In genomic region chr8:121621879-121622278, GRCm38 (mm10) we compare ENCODE assay signal across 22 mouse cellular contexts. TPM values are rescaled to one million over a fixed set of nuclear protein-coding genes. Genes with fewer than 3 reads are reported as not detected.
DNase-seq lines count a peak whose midpoint lies in the region; ATAC-seq and TF ChIP-seq lines count a peak whose summit lies in the region.
"Had no signal": no experiment of that assay in that cellular context is flagged by ENCODE, and none has a peak within 500 bp of the region (broad histone marks: within the 10 kb centered on the region; RNA-seq: fewer than 3 reads in every experiment).

No protein-coding gene starts in this region.

- H3K9me3 ChIP-seq in heart, embryonic 13.5 days: no peaks in the 10 kb centered on the region
- H3K9me3 ChIP-seq in midbrain, postnatal 0 days (ENCODE audit: low read length): no peaks in the 10 kb centered on the region
- H3K9me3 ChIP-seq in midbrain, embryonic 11.5 days (ENCODE audit: control insufficient read depth, low read length): no peaks in the 10 kb centered on the region
- H3K9me3 ChIP-seq in stomach, postnatal 0 days (ENCODE audit: control insufficient read depth, low read length): no peaks in the 10 kb centered on the region
- H3K9me3 ChIP-seq: embryonic facial prominence, embryonic 10.5 days; G1E; hindbrain, embryonic 15.5 days; limb, embryonic 12.5 days; neural tube, embryonic 12.5 days; stomach, embryonic 15.5 days had no signal

- H3K4me1 ChIP-seq in heart, embryonic 13.5 days: peaks cover 88% of the 10 kb centered on the region
- H3K4me1 ChIP-seq in midbrain, postnatal 0 days (ENCODE audit: insufficient read depth, low read length): peaks cover 5% of the 10 kb centered on the region; the same call in 1 of the 2 replicates
- no peaks in the 10 kb centered on the region for H3K4me1 ChIP-seq in midbrain, embryonic 11.5 days (ENCODE audit: control insufficient read depth, insufficient read depth, low read length)
- peaks cover 14% of the 10 kb centered on the region for H3K4me1 ChIP-seq in stomach, postnatal 0 days (replicated peaks; ENCODE audit: control insufficient read depth, insufficient read depth)

- peak overlapping the region; percentile 88; the same call in 1 of the 2 replicates for H3K27ac ChIP-seq in heart, embryonic 13.5 days (replicated peaks)
- peak overlapping the region; percentile 82 for H3K27ac ChIP-seq in layer of hippocampus, adult 2 months
- H3K27ac ChIP-seq in midbrain, postnatal 0 days (ENCODE audit: low read depth, low read length): no peak overlapping the region
- H3K27ac ChIP-seq in midbrain, embryonic 11.5 days (ENCODE audit: low read depth, low read length): no peak overlapping the region
- no peak overlapping the region for H3K27ac ChIP-seq in stomach, postnatal 0 days (replicated peaks)
- H3K27ac ChIP-seq: hindbrain, embryonic 15.5 days; limb, embryonic 12.5 days; neural tube, embryonic 12.5 days; stomach, embryonic 15.5 days had no signal

- no peaks in the 10 kb centered on the region for H3K27me3 ChIP-seq in heart, embryonic 13.5 days (replicated peaks)
- no peaks in the 10 kb centered on the region for H3K27me3 ChIP-seq in midbrain, postnatal 0 days (ENCODE audit: insufficient read depth, low read length)
- H3K27me3 ChIP-seq in midbrain, embryonic 11.5 days (ENCODE audit: control insufficient read depth, insufficient read depth, low read length): no peaks in the 10 kb centered on the region
- no peaks in the 10 kb centered on the region for H3K27me3 ChIP-seq in stomach, postnatal 0 days (ENCODE audit: control insufficient read depth, insufficient read depth, low read length)
- H3K27me3 ChIP-seq: hindbrain, embryonic 15.5 days; limb, embryonic 12.5 days; neural tube, embryonic 12.5 days; stomach, embryonic 15.5 days had no signal

- H3K36me3 ChIP-seq in heart, embryonic 13.5 days: peaks cover 17% of the 10 kb centered on the region
- H3K36me3 ChIP-seq in midbrain, postnatal 0 days (ENCODE audit: insufficient read depth, low read length): peaks cover 25% of the 10 kb centered on the region
- peaks cover 4% of the 10 kb centered on the region for H3K36me3 ChIP-seq in midbrain, embryonic 11.5 days (ENCODE audit: control insufficient read depth, insufficient read depth, low read length)
- H3K36me3 ChIP-seq in stomach, postnatal 0 days (ENCODE audit: control insufficient read depth, insufficient read depth, low read length): peaks cover 1% of the 10 kb centered on the region; the same call in 1 of the 2 replicates
- H3K36me3 ChIP-seq: G1E had no signal

- peak; percentile 61 for TF ChIP-seq CTCF in layer of hippocampus, adult 2 months (conservative IDR thresholded peaks at IDR 0.05)
- peak; percentile 40 for TF ChIP-seq CTCF in midbrain, postnatal 0 days (IDR thresholded peaks at IDR 0.05)
- TF ChIP-seq CTCF in stomach, postnatal 0 days (IDR thresholded peaks at IDR 0.05; ENCODE audit: low read depth): peak; percentile 50

- DNase-seq in heart, postnatal 4 days: no peak
- no peak for DNase-seq in layer of hippocampus, adult 2 months (ENCODE audit: low spot score in 2 of 2)
- no peak for DNase-seq in layer of hippocampus, postnatal 25 days (ENCODE audit: extremely low spot score in 1 of 2, low spot score in 1 of 2)
- no peak for DNase-seq in midbrain, postnatal 0 days (ENCODE audit: low spot score)
- DNase-seq in midbrain, embryonic 11.5 days (ENCODE audit: low spot score, missing footprints): no peak
- DNase-seq in stomach, postnatal 0 days (ENCODE audit: low spot score): no peak
- no peak for DNase-seq in yolk sac, embryonic 10.5 days (ENCODE audit: low spot score)
- DNase-seq: cerebellum, adult 11 months; cerebellum, postnatal 14 days; heart, adult 18-20 months; heart, postnatal 14 days; kidney, adult 18-20 months; thymus, postnatal 14 days had no signal

- ATAC-seq in heart, embryonic 13.5 days (ENCODE audit: extremely low read depth, insufficient number of reproducible peaks, low FRiP score, low TSS enrichment): no peak
- ATAC-seq in midbrain, postnatal 0 days (ENCODE audit: low FRiP score): no peak
- ATAC-seq in midbrain, embryonic 11.5 days (ENCODE audit: low FRiP score): no peak
- ATAC-seq in stomach, postnatal 0 days (ENCODE audit: low FRiP score, low TSS enrichment): no peak
- ATAC-seq: forebrain, embryonic 16.5 days had no signal

- TF ChIP-seq EP300 in stomach, postnatal 0 days (optimal IDR thresholded peaks at IDR 0.05): no peak

- 52% methylated on average over 1 of the region's 1 CpGs for WGBS in heart, embryonic 13.5 days
- WGBS in midbrain, postnatal 0 days: 55% methylated on average over 1 of the region's 1 CpGs
- WGBS in midbrain, embryonic 11.5 days: 58% methylated on average over 1 of the region's 1 CpGs
- WGBS in stomach, postnatal 0 days: 54% methylated on average over 1 of the region's 1 CpGs

- H3K4me3 ChIP-seq in heart, embryonic 13.5 days: no peak overlapping the region
- H3K4me3 ChIP-seq in layer of hippocampus, adult 2 months: no peak overlapping the region
- H3K4me3 ChIP-seq in midbrain, postnatal 0 days (ENCODE audit: low read depth, low read length): no peak overlapping the region
- no peak overlapping the region for H3K4me3 ChIP-seq in midbrain, embryonic 11.5 days (ENCODE audit: low read depth, low read length)
- H3K4me3 ChIP-seq in stomach, postnatal 0 days (ENCODE audit: low read depth, low read length): no peak overlapping the region
- H3K4me3 ChIP-seq: embryonic facial prominence, embryonic 10.5 days; hindbrain, embryonic 15.5 days; limb, embryonic 12.5 days; neural tube, embryonic 12.5 days; stomach, embryonic 15.5 days had no signal

- no peak overlapping the region for H3K4me2 ChIP-seq in heart, embryonic 13.5 days
- H3K4me2 ChIP-seq in midbrain, postnatal 0 days (ENCODE audit: low read depth, low read length, poor library complexity, severe bottlenecking): no peak overlapping the region
- H3K4me2 ChIP-seq in midbrain, embryonic 11.5 days: no peak overlapping the region
- H3K4me2 ChIP-seq in stomach, postnatal 0 days (replicated peaks; ENCODE audit: low read depth): no peak overlapping the region
- H3K4me2 ChIP-seq: hindbrain, embryonic 15.5 days; limb, embryonic 12.5 days; neural tube, embryonic 12.5 days; stomach, embryonic 15.5 days had no signal

- H3K9ac ChIP-seq in heart, embryonic 13.5 days: no peak overlapping the region
- no peak overlapping the region for H3K9ac ChIP-seq in midbrain, postnatal 0 days (replicated peaks; ENCODE audit: low read length, poor library complexity, severe bottlenecking)
- H3K9ac ChIP-seq in midbrain, embryonic 11.5 days (ENCODE audit: low read length): no peak overlapping the region
- no peak overlapping the region for H3K9ac ChIP-seq in stomach, postnatal 0 days (ENCODE audit: low read length)
- H3K9ac ChIP-seq: hindbrain, embryonic 15.5 days; limb, embryonic 12.5 days; neural tube, embryonic 12.5 days; stomach, embryonic 15.5 days had no signal

RNA-seq across cellular contexts. Expression of gene Zcchc14, which starts 30.8 kb away (rescaled TPM):
- polyA plus RNA-seq in heart, embryonic 13.5 days (2015; fragmentation: Nextera tagmentation; extraction: Ambion mirVana): 7.8 and 8.7 TPM in 2 replicates
- total RNA-seq in heart, postnatal 4 days (2021): 10 to 100 TPM; 41.0 to 42.9 TPM
- 10 to 100 TPM; 92.5 to 93.2 TPM for total RNA-seq in layer of hippocampus, adult 2 months (2021)
- 10 to 100 TPM; 79.7 to 88.2 TPM for total RNA-seq in layer of hippocampus, postnatal 25 days (2021)
- total RNA-seq in midbrain, postnatal 0 days (2014; rRNA removed): 66.5 and 68.5 TPM in 2 replicates
- polyA plus RNA-seq in midbrain, postnatal 0 days (2015; fragmentation: Nextera tagmentation; extraction: Ambion mirVana): 11.5 and 16.9 TPM in 2 replicates
- polyA plus RNA-seq in midbrain, embryonic 11.5 days (2014; fragmentation: Nextera tagmentation; extraction: Ambion mirVana): 20.7 and 22.7 TPM in 2 replicates
- polyA plus RNA-seq in stomach, postnatal 0 days (2015; fragmentation: Nextera tagmentation; extraction: Ambion mirVana): 4.5 and 5.1 TPM in 2 replicates
- total RNA-seq: megakaryocyte-erythroid progenitor cell, adult 5-6 weeks had no signal
- polyA plus RNA-seq: G1E had no signal

RNA-seq across cellular contexts. Expression of gene Map1lc3b, which starts 31.7 kb away (rescaled TPM):
- polyA plus RNA-seq in heart, embryonic 13.5 days (2015; fragmentation: Nextera tagmentation; extraction: Ambion mirVana): 187 and 188 TPM in 2 replicates
- 100 to 1,000 TPM; 130 to 135 TPM for total RNA-seq in heart, postnatal 4 days (2021)
- total RNA-seq in layer of hippocampus, adult 2 months (2021): 100 to 1,000 TPM; 166 to 172 TPM
- total RNA-seq in layer of hippocampus, postnatal 25 days (2021): 100 to 1,000 TPM; 160 to 197 TPM
- 264 and 279 TPM in 2 replicates for total RNA-seq in midbrain, postnatal 0 days (2014; rRNA removed)
- polyA plus RNA-seq in midbrain, postnatal 0 days (2015; fragmentation: Nextera tagmentation; extraction: Ambion mirVana): 343 and 373 TPM in 2 replicates
- 282 and 283 TPM in 2 replicates for polyA plus RNA-seq in midbrain, embryonic 11.5 days (2014; fragmentation: Nextera tagmentation; extraction: Ambion mirVana)
- 262 and 274 TPM in 2 replicates for polyA plus RNA-seq in stomach, postnatal 0 days (2015; fragmentation: Nextera tagmentation; extraction: Ambion mirVana)

RNA-seq across cellular contexts. Expression of gene Fbxo31, which starts 43.3 kb away (rescaled TPM):
- 7.8 and 9.8 TPM in 2 replicates for polyA plus RNA-seq in heart, embryonic 13.5 days (2015; fragmentation: Nextera tagmentation; extraction: Ambion mirVana)
- total RNA-seq in heart, postnatal 4 days (2021): 10 to 100 TPM; 13.8 to 17.3 TPM
- total RNA-seq in layer of hippocampus, adult 2 months (2021): 100 to 1,000 TPM; 110 to 116 TPM
- total RNA-seq in layer of hippocampus, postnatal 25 days (2021): 100 to 1,000 TPM; 107 to 113 TPM
- 62.1 and 68.9 TPM in 2 replicates for total RNA-seq in midbrain, postnatal 0 days (2014; rRNA removed)
- 36.3 and 37.3 TPM in 2 replicates for polyA plus RNA-seq in midbrain, postnatal 0 days (2015; fragmentation: Nextera tagmentation; extraction: Ambion mirVana)
- 11.0 and 16.3 TPM in 2 replicates for polyA plus RNA-seq in midbrain, embryonic 11.5 days (2014; fragmentation: Nextera tagmentation; extraction: Ambion mirVana)
- polyA plus RNA-seq in stomach, postnatal 0 days (2015; fragmentation: Nextera tagmentation; extraction: Ambion mirVana): 10.0 and 10.9 TPM in 2 replicates

Comparison
In these comparisons a context has a peak if more than half of its experiments do, and no peak if none do; other contexts are left out.
1. H3K27ac ChIP-seq: peak in heart, embryonic 13.5 days (single experiment) and layer of hippocampus, adult 2 months (single experiment); none in midbrain, postnatal 0 days (single experiment), midbrain, embryonic 11.5 days (single experiment) and stomach, postnatal 0 days (single experiment).
2. Peak in every context shown above with its lines, with median percentiles within 50 percentile points of each other: CTCF ChIP-seq.